Mouse (Mus musculus): Measurements from ENCODE around the gene Ube2ql1.

DNA sequence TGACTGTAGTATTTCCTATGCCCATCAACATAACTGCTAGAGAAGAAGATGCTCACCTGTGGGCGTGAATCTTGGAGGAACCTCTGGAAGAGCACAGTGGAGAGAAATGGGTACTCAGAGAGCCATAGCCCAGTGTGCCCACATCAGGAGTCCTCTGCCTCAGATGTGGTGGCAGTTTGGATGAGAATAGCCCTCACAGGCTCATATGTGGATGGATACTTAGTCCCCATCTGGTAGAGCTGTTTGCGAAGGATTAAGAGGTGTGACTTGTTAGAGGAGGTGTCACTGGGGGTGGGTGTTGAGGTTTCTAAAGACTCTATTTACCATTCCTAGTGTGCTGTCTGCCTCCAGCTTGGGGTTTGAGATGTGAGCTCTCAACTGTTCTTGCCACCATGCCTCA, 13.2 kb upstream of the Ube2ql1 start:
- TF ChIP-seq CTCF (IDR thresholded peaks at IDR 0.05; ENCODE audit: low read depth, low read length): no peak
- no peak for TF ChIP-seq POLR2A (IDR thresholded peaks at IDR 0.05; ENCODE audit: borderline replicate concordance, low read depth, low read length)

Measured in bone marrow macrophage, adult 2 months (primary cell).